In the genomic region with DNA sequence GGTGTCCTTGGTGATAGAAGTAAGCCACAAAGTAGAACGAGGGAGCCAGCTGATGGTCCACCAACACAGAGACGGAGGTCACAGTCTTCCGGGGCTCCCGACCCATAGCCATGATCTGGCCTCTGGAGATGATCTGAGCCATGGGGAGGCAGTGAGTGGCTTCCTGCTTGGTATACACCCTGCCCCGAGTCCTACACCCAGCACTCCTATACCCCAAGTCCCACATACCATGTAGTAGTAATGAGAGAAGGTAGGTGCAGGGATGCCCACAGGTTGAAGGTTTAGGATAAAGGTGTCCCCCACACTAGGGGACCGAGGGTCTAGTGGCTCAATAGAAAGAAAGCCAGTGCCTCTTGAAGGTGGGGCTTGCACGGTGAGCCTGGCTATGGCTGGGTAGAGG, we compare ENCODE assay signal across 7 mouse cellular contexts. TPM values are rescaled to one million over a fixed set of nuclear protein-coding genes. Genes with fewer than 3 reads are reported as not detected.
"Had no signal": no experiment of that assay in that cellular context is flagged by ENCODE, and none has a peak within 500 bp of the region (broad histone marks: within the 10 kb centered on the region; RNA-seq: fewer than 3 reads in every experiment).

No protein-coding gene starts in this region.

RNA-seq across cellular contexts. Expression of gene C4b, which starts 4.0 kb away (rescaled TPM):
- polyA plus RNA-seq: heart, embryonic 11.5 days; hindbrain, embryonic 10.5 days; hindbrain, embryonic 11.5 days; hindbrain, embryonic 12.5 days; hindbrain, embryonic 13.5 days; hindbrain, embryonic 14.5 days; kidney, embryonic 14.5 days had no signal
